Mouse (Mus musculus) gastrocnemius, postnatal 36 days (tissue): ENCODE data around the gene Ltbp3. TPM values are rescaled to one million over a fixed set of nuclear protein-coding genes. Genes with fewer than 3 reads are reported as not detected.
A peak's percentile ranks its signal among the peaks of the same experiment; 100 is the strongest.

Source experiments
- DNase-seq, 2 experiments: peaks; one replicate each; pipeline ENCODE4 v3.0.0; 2022
- intact Hi-C: fragments of 180-260 bp; cut with DNase I; formaldehyde crosslinking; loops from one replicate; pipeline ENCODE4 v1.15.1; 2025
- total RNA-seq, 2 experiments: library from RNA; stranded (reverse); gene quantifications; 2 replicates each; pipeline ENCODE4 v1.2.3; 2021

The Ltbp3 gene
- total RNA-seq, 2 experiments from 2014 or later: 43.4 to 44.2 TPM

DNA sequence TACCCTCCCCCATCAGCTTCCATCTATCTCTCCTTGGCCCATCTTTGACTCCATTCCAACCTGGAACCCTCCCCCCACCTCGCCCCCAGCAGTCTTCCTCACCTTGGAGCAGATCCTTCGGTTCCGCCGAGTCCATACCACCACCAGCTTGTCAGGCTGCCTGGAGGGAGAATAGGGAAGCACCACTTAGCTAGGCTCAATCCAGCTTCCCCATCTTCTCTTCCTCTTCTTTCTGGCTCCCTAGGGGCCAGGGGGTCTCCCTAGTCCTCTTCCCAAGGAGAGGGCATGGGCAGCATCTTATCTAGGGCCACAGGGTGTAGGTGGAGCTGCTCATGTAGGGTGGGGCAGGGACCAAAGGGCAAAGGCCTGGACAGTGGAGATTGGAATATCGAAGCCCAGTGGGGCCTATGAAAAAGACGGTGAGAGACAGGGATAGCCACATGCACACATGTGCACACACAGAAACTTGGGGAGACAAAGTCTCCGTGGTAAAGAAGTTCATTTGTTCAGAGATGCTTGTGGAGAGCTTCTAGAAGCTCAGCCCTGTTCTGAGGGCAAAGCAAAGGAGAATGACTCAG, 17.8 kb upstream of the Ltbp3 start:
- DNase-seq: no peak
- intact Hi-C loops: no loop called here

DNA sequence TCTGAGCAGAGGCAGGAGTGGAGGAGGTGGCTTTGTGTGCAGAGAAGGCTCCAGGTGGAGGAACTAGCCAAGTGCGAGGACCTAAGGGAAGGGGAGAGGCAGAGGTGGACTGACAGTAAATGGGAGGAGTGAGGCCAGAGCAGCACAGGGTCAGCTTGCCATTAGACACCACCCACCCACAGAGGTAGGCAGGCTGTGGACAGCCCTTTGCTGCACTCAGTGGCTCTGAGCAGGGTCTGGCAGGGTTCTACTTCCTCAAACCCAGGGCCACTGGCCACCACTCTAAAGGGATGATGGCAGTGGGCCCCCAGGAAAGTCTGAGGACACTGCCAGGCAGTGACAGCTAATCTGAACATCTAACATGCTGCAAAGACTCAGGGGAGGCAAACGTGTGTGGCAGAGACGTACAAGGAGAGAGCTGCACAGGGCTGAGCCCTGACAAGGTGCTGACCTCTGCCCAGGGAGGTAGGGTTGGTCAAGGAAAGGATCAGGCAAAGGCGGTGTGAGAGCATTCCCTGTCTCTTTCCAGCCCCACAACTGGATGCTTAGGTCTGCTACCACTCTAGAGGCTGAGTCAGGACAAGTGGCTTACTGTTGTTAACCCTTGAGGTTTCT, 16.7 kb upstream of the Ltbp3 start:
- intact Hi-C loops: no loop called here
- DNase-seq: no peak

DNA sequence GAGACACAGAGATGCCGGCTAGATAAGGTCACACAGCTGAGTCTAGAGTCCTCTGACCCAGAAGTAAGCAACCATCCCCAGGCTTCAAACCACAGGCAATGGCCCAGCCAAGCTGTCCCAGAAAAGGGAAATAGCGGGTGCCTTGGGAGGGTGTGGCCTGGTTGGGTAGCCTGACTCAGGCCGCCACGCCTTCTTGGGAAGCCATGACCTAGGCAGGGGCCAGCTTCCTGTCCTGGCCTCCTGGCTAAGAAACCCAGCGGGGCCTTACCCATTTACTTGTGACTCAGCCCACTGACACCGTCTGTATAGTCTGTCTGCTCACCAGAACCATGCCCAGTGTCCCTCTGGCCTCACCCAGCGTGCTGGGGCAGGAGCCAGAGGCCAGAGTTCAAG, 16.2 kb upstream of the Ltbp3 start:
- intact Hi-C loops: no loop called here
- peak; percentile 83 to 89 for DNase-seq

DNA sequence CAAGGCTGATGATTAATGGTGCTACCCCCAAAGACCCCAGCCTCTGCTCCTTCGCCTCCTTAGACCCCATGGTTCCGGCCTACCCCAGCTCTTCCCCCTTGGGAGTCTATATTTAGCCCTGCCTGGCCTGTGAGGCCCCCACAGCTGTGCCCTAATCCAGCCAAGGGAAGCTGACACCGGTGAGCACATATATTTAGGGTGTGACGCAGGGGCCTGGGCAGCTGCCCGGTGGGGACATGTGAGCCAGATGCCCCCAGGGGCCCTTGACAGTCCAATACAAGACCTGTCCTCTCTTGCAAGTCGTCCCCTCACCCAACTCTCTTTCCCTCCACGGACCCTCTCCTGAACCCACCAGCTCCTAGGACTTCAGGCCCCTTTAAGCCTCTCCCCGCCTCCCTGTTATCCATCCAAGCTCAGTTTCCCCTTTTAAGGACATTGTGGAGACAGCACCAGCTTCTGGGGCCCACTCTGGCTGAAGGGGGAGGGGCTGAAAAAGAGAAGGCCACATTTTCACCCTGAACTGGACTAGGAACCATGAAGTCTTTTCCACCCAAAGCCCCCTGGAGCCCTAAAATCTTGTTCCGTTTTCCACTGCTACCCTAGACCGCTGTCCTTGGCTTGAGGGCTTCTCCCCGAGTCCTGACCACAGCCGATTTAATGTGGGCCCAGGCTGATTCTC, 15.5 kb upstream of the Ltbp3 start:
- intact Hi-C loops: loop anchor here (5.0 kb wide), 2 partner anchors 33 to 47 kb away; partner anchors contain the start of gene Scyl1
- DNase-seq: peak; percentile 84 to 87

DNA sequence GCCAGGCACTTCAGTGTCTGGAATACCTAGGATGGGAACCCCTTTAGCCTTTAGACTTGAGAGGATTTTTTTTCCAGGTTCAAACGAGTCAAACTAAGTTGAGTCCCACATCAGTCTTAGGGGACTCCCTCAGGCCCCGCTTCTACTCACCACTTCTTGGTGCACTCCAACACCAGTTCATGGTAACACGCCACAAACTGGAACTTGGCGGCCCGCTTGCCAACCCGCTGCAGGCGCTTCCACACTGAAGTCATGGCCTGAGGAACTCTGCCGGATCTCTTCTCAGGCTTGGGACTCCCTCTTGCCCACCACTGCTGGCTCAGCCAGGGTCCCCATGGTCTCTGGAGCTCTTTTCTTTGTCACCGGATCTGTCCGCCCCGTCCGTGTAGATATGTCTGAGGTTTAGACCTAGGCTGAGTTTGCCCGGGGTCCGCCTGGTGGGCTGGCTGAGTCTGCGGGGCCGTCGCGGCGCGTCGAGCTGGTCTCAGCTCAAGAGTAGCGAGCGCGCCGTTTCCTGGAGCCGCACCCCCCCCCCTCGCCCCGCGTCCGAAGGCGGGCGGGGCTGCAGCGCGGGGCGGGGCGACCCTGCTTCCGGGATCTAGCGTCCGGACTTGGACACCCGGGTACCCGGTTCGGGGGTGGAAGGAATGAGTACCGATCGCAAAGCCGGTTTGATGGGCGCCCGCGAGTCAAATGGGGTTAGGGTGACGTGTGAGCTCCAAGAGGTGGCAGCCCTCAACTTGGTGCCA, 14.8 kb upstream of the Ltbp3 start, which contains the start of gene Ehbp1l1:
Gene Ehbp1l1 (minus strand): TSS at position 551 of the 749 bp plus-strand sequence.
- intact Hi-C loops: loop anchor here (5.0 kb wide), 2 partner anchors 34 to 46 kb away; partner anchors contain the start of gene Scyl1
- peak; percentile 69 to 74 for DNase-seq

DNA sequence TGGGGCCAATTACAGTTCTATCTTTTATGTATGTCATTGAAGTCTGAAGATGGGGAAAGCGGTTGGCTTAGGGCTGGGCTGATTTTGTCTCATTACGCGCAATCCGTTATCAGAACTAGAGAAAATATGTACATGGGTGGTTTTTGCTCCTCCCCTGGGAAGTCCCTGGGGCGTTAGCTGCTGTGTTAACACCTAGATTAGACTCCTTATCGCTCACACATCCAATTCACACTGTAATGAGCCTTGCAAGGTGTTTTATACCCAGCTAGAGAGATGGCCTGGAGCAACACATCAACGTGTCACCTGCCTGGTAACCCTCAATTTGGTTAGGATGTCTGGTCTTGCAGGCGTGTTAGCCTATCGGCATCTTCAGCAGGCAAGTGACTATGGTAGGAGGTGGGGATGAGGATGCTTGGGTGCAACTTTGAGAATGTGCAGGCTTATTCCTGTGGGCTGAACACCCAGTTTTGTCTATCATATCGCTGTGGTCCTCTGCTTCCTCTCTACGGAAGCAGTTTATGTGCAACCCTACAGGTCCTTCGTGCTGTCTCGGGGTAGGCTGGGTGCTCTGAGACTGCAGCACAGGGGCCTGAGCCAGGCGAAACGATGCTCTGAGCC, 13.6 kb upstream of the Ltbp3 start:
- intact Hi-C loops: loop anchor here (5.0 kb wide), 2 partner anchors 35 to 45 kb away; partner anchors contain the start of gene Scyl1
- no peak for DNase-seq

DNA sequence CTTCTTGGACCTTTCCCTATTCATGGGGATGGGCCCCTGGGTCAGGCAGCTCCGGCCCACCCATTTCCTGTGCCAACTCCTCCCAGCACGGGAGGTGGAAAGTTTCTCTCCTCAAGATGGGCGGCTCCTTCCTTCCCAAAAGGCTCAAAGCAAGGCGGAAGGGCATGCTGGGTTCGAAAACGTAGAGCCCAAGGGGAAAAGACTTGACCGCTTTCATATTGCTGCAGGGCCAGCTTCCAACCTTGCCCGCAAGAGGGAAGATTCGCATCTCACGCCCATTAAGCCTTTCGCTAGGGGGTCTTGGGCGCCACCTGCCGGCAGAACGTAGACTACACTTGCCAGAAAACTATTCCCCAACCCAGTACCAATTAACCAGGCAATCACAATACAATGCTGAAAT, 13.0 kb upstream of the Ltbp3 start:
- intact Hi-C loops: loop anchor here (1.0 to 5.0 kb wide), 3 partner anchors 16 to 45 kb away; partner anchors contain the start of gene Scyl1
- DNase-seq: peak; percentile 89 to 92

DNA sequence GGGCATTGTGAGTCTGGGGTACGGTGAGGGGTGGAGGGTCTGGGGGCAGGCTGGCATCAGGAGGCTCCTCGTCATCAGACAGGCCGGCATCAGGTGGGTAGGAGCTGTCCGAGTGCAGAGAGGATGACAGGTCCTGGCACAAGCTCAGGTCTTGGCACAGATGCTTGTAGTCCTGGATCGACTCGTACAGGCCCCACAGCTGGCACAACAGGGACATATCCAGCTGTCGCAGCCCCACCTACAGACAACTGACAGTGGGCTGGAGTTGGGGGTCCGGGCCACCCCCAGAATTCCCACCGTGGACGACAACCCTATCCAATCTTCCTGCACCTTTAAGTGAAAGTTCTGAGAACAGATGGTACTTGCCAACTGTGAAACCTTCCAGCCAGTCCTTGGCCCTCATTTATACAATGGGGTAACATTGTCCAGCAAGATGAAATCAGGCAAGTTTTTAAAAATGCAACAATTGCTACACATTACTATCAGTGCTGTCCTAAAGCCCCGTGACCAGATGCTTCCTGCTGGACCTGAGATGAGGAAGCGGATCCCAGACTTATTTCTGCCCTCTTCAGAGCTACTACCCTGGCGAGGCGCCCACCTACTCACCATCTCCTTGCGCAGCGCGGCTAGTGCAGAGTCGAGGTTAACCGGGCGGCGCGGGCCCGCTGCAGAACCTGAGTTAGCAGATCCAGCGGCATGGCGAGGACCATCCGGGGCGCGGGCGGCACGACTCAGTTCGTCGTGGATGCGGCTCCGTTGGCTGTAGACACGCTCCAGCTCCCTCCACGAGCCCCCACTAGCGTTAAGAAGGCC, 11.9 kb upstream of the Ltbp3 start:
- intact Hi-C loops: loop anchor here (1.0 to 5.0 kb wide), 3 partner anchors 18 to 43 kb away; partner anchors contain the start of gene Scyl1
- DNase-seq: peak; percentile 48 to 73

DNA sequence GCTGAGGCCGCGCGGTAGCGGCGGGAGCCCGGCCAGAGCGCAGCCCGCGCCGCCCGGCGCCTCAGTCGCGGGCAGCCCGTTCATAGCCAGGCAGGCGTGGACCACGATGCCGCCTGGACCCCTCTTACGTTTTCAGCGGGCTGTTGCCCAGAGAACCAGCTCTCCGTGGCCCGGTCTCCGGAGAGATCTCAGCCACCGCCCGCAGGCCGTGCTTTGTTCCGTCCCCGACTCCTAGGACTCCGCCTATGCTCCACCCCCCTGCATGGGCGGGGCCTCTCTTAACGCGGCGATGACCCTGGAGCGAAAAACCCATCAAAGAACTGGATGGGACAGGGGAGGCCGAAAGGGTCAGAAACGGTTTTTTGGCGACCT, 11.3 kb upstream of the Ltbp3 start, which contains the start of gene Fam89b:
Gene Fam89b (minus strand): TSS at position 210 of the 372 bp plus-strand sequence.
- intact Hi-C loops: loop anchor here (5.0 kb wide), 2 partner anchors 37 to 43 kb away; partner anchors contain the start of gene Scyl1
- DNase-seq: peak; percentile 88 to 89

DNA sequence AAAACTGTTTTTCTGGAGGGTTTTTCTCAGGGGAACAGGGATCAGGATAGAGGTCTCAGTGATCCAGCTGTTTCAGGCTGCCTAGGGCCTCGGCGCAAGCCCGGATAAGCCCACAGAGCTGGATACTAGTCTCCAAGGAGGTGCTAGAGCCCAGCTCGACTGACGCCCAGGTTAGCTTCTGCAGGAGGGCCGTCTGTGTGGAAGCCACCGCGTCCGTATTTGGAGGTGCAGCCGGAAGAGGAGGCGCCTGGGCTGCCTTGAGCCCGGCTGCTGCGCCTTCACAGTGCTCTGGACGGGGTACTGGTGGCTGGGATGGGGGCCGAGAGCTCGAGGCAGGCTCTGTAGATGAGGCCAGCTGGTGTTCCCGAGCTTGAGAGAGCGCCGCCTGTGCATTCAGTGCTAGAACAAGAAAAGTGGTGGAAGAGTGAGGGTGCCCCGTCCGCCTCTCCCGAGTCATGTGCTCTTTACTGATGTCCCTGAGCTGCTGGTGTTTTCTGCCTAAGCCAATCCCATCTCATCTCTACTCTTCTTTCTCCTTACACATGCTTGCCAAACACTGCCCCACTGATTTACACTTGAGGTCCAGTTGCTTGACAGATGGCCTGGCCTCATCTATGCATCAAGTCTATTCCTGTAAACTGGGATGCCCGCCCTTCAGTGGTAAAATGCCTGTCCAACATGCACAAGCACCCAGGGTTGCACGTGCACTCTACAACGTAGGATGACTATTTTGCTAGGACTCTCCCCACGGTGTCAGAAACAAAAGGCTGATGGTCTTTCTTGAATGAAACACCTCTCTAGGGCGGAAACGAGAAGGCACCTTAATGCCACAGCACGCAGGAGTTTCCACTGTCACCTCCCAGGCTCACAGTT, 10.2 kb upstream of the Ltbp3 start:
- DNase-seq: no peak
- intact Hi-C loops: no loop called here

DNA sequence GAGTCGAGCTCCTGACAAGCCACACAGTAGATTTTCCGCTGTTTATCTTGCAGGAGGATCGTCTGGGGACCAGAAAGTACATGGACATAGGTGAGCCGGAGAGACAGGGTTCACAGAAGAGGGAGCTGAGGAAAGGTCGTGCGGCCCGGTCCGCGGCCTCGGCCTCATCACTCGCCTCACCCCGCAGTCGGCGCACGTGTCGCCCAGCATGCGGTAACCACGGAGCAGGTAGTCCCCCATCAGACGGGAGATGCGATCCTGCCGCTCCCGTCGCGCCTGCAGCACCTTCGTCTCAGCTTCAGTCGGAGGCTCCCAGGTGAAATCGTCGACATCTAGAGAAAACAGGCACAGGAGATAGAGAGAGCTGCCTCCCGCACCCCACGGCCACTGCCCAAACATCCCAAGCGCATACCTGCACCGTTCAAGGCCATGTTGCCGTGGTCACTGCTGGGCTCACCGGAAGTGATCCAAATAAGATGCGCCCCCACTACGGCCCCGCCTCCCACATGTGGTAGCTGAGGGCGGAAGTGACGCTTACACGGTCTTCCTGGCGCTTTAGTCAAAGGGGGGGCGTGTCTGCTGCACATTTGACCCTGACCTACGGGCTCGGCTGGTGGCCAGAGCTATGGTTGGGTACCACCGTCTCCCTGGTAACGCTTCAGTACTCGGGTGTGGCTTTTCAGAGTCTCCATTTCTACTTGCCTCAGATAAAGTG, 9.3 kb upstream of the Ltbp3 start:
- intact Hi-C loops: no loop called here
- peak; percentile 82 to 89 for DNase-seq

DNA sequence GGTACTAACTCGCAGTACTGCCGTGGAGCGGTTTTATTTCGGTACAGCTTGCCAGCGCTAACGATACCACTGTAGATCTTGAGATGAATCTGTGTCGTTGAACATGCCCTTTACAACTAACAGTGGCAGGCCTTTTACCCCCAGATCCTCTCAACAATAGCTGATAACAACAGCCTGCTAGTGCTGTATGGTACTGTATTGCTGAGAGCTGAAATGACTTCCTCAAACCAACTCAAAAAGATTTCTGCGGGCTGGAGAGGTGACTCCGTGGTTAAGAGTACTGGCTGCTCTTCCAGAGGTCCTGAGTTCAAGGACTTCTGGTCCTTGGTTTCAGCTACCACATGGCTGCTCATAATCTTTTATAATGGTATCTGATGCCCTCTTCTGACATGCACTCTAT, 6.4 kb upstream of the Ltbp3 start:
- intact Hi-C loops: no loop called here

DNA sequence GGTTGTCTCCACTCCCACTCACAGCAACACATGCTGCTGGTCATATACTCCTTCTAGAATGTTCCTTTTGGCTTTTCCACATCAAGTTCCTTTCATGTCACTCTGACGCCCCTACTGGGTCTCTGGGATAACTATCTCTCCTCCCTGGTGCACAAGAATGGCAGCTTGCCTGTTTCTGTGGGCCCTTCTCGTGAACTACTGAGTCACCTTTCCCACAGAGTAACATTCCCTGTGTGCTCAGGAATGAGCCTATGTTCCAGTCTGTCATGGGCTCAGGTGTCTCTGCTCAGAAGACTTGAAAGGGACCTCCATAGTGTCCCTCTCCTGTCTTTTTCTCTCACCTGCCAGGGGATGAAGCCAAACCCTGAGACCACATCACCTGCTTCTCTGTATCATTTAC, 1.3 kb upstream of the Ltbp3 start:
- intact Hi-C loops: loop anchor here (5.0 kb wide), 1 partner anchor 38 kb away; no protein-coding TSS in a partner anchor
- no peak for DNase-seq

More for the DNA sequence above, 6.4 kb upstream of the Ltbp3 start:
- DNase-seq: no peak

DNA sequence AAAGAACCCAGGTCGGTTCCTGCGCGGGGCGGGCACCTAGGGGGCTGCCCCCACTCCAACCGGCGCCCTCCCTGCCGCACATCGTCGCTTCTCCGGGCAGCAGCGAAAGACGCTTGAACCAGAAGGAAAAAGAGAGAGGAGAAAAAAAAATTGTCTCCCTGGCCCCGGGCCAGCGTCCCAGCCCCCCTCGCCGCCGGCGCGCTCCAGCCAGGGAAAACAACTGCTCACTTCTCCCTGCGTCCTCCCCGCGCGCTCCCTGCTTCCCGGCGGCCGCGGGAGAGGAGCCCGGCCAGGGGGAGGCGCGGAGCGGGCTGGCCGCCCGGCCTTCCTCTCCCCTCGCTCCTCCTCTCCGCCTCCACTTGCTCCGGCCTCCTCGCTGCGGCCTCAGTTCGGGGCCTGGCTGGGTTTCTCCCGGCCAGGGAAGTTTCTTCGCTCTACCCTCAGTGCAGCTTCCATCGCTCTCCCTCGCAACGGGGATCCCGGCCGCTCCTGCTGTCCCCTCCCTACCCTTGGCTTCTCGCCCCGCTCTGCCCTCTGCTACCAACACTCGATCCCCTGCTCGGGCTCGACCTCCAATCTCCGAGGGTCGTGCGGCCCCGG, 1.0 kb downstream of the Ltbp3 start:
- peak; percentile 77 to 85 for DNase-seq
- intact Hi-C loops: no loop called here

DNA sequence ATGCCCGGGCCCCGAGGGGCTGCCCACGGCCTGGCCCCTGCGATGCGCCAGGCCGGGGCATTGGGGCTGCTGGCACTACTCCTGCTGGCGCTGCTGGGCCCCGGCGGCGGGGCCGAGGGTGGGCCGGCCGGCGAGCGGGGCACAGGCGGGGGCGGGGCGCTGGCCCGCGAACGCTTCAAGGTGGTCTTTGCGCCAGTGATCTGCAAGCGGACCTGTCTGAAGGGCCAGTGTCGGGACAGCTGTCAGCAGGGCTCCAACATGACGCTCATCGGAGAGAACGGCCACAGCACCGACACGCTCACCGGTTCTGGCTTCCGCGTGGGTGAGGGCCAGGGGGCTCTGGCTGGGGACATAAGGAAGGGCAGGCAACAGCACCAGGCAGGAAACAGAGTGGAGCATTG, 1.5 kb downstream of the Ltbp3 start:
- intact Hi-C loops: no loop called here
- no peak for DNase-seq

DNA sequence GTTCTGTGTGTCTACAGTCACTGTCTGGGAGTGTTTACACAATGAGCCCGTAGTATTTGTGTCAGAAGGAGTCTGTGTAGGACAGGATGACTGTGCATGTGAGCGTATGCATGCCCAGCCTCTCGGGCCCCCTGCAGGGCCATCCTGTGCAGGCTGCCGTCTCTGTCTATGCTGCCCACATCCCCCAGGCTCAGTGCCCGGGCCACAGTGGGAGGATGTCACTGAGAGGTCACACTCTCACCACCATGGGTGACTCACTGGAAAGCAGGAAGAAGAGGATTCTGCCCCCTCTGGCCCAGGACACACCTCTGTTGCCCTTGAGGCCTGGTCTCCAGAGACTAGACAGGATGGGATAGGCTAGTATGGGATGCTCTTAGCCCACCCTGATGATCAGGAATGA, 2.9 kb downstream of the Ltbp3 start:
- no peak for DNase-seq
- intact Hi-C loops: no loop called here
